Mouse (Mus musculus) brown adipose tissue, adult 24 weeks (tissue): Measurements from ENCODE around the gene Arid5b. TPM values are rescaled to one million over a fixed set of nuclear protein-coding genes. Genes with fewer than 3 reads are reported as not detected.

Source experiments
- H3K27ac ChIP-seq: fragments of 200-500 bp; replicated peaks from 2 replicates; pipeline ENCODE4 v1.5.1; 2012; ENCODE audit warnings: low read depth, mild to moderate bottlenecking, low read length
- H3K4me1 ChIP-seq: fragments of 200-500 bp; 2 replicates; pipeline ENCODE4 v1.6.1; 2012; ENCODE audit warnings: low read length, mixed read lengths; ENCODE audit not compliant: control insufficient read depth, insufficient read depth, insufficient read length
- H3K4me3 ChIP-seq: fragments of 200-500 bp; 2 replicates; pipeline ENCODE4 v1.5.1; 2012; ENCODE audit warnings: low read depth, mild to moderate bottlenecking, low read length, moderate library complexity; ENCODE audit not compliant: insufficient read depth
- polyA plus RNA-seq: library from polyadenylated mRNA; stranded (reverse); fragments of >200 nt; gene quantifications from 2 replicates; pipeline ENCODE4 v1.2.4, GENCODE M21; 2012; ENCODE audit not compliant: missing spikeins, insufficient read depth, insufficient read length

Gene Arid5b
- 5.0 and 8.5 TPM in 2 replicates for polyA plus RNA-seq

DNA sequence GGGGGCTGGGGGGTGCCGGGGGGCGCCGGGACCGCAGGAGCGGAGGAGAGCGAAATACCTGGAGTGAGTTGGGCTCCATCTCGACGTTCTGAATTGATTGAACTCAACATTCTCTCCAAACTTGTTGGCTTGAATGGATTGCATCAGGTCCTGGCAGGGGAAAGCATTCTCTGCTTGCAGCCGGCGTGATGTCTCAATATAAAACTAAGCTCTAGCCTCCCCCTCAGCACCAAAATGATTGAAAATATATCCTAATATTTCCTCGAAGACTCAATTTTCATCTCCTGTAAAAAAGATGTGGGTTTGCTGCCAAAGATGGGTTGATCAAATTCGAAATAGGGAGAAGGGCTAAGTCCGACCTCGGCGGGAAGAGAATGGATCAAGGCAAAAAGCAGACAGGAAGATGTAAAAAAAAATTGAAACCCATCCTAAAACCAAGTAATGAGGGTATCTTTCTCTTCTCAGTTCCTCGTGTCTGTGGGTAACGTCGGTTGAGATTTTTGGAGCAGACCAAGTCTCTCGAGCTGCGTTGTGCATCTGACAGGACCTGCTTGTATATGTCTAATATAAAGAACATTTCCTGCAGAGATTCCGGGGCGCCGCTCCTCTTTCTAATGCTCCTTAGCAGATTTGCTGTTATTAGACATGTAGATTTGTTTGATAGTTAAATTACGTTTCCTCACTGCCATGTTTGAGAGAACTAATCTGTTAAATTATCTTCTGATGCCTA, at the start of gene Arid5b:
Arid5b (minus strand) TSS at position 109 of the 730 bp plus-strand sequence.
- Histone ChIP-seq H3K4me3 (peak within 1 kb of the TSS; percentile 99), H3K27ac (peak within 1 kb of the TSS; percentile 89), H3K4me1 (no peaks in the 10 kb centered on the region)

DNA sequence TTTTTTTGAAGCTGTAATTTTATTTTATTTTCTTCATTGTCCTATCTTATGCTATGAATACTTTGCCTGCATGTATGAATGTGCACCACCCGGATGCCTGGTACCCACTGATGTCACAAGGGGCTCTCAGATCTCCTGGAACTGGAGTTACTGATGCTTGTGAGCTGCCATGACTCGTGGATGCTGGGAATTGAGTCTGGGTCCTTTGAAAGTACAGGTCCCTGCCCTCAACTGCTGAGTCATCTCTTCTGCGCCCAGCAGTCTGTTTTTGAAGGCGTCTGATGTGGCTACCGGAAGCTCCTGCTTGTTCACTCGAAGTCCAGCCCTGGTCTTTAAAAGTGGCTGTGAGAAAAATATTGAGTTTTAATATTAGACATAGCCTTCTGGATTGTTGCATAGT, 46.8 kb upstream of the Arid5b start:
- H3K4me1 ChIP-seq, result no peaks in the 10 kb centered on the region
- H3K27ac ChIP-seq, result no peak overlapping the region
- no peak overlapping the region for H3K4me3 ChIP-seq

DNA sequence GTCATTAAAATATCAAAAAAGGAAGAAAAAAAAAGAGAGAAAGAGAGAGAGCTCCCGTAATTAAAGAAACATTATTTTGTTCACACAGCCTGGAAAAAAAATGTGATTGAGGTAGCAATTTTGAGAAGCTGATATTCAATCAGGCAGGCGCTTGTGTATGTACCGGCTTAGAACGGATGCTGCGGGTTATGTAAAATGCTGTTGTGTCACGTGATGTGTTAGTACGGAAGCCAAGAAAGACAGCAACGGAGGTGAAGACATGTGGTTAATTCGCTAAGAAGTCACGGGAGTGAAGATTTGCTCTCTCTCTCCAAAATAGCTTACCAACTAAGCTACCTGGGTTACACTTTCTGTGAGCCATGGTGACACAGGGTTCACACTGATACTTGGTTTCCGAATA, 45.5 kb upstream of the Arid5b start:
- no peak overlapping the region for H3K27ac ChIP-seq
- H3K4me1 ChIP-seq, result no peaks in the 10 kb centered on the region
- no peak overlapping the region for H3K4me3 ChIP-seq

GRCm38 (mm10) chr10:68323167-68323566, 44.6 kb upstream of the Arid5b start:
- H3K4me3 ChIP-seq, result no peak overlapping the region
- H3K27ac ChIP-seq, result no peak overlapping the region
- H3K4me1 ChIP-seq, result no peaks in the 10 kb centered on the region

- H3K4me3 ChIP-seq, result no peak overlapping the region
- H3K27ac ChIP-seq, result no peak overlapping the region
- no peaks in the 10 kb centered on the region for H3K4me1 ChIP-seq
Measured at GRCm38 (mm10) chr10:68320986-68321385, 42.4 kb upstream of the Arid5b start.

DNA sequence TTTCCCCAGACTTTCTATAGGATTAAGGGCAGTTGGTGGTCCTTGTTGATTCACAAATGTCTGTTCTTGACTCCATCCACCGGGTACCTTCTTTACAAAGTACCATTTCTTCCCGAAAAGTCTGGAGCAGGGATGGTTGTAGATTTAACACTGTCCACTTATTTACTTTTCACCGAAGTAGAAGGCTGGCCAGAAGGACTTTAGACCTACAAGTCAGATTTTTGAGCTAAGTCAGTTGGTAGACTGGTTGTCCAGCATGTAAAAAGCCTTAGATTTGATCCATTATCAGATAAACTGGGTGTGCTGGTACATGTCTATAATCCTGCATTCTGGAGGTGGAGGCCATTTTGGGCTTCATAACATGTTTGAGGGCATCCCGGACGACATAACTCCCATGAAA, 42.0 kb upstream of the Arid5b start:
- H3K4me3 ChIP-seq, result no peak overlapping the region
- no peaks in the 10 kb centered on the region for H3K4me1 ChIP-seq
- no peak overlapping the region for H3K27ac ChIP-seq

DNA sequence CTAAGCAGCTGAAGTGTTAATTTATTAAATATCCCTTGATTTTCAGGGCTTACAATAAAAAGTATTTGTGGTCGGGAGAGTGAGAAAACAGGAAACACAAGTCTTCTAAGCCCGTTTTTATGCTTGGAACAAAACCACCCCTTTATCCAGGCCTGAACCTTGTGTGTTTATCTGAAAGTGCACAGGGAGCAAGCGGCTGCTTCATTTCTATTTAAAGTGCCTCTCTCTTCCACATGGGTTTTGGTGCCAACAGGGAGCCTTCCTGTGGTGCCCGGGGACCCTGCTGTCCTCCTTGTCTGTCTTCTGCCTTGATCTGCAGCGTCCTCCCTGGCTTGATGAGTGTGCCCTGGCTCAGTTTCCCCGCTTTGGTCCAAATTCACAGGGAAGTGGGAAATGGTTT, 40.9 kb upstream of the Arid5b start:
- H3K27ac ChIP-seq, result no peak overlapping the region
- no peak overlapping the region for H3K4me3 ChIP-seq
- H3K4me1 ChIP-seq, result no peaks in the 10 kb centered on the region

- no peak overlapping the region for H3K4me3 ChIP-seq
- no peak overlapping the region for H3K27ac ChIP-seq
- H3K4me1 ChIP-seq, result no peaks in the 10 kb centered on the region
Measured at GRCm38 (mm10) chr10:68318438-68318979, 40.0 kb upstream of the Arid5b start.

DNA sequence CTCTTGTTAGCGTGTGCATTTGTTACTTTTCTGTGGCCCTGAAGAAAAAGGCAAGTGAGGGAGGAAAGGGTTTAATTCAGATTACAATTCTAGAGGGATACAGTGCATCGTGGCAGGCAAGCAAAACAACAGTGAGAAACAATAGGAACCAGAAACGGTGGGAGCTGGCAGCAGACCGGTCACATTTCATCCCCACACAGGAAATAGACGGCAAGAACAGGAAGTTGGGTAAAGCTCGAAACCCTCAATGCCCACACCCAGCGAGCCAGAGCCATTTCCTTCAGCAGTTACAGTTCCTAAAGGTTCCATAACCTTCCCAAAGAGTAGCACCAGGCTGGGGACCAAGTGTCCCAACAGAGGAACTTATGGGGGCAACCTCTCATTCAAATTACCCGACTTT, 34.2 kb upstream of the Arid5b start:
- Histone ChIP-seq H3K27ac (no peak overlapping the region), H3K4me1 (no peaks in the 10 kb centered on the region), H3K4me3 (no peak overlapping the region)

GRCm38 (mm10) chr10:68301013-68301412, 22.5 kb upstream of the Arid5b start:
- no peaks in the 10 kb centered on the region for H3K4me1 ChIP-seq
- no peak overlapping the region for H3K27ac ChIP-seq
- H3K4me3 ChIP-seq, result no peak overlapping the region

DNA sequence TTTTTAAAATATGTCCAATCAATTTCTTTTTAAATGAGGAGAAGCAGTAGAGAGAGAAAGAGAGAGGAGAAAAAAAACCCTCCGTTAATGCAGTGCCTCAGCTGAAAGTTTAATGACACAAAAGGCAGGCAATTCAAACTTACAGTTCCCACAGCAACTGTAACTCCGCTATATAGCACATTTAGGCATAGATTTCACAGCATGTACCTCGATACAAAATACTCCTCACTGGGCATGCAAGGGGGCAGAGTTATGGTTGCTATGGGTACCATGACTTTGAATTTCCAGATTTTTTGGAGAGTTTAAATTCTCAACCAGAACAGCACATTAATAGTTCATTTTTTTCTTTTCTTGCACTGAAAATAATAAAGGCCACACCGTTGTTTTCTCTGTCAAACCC, 10.9 kb upstream of the Arid5b start:
- Histone ChIP-seq H3K27ac (no peak overlapping the region), H3K4me3 (no peak overlapping the region), H3K4me1 (no peaks in the 10 kb centered on the region)

DNA sequence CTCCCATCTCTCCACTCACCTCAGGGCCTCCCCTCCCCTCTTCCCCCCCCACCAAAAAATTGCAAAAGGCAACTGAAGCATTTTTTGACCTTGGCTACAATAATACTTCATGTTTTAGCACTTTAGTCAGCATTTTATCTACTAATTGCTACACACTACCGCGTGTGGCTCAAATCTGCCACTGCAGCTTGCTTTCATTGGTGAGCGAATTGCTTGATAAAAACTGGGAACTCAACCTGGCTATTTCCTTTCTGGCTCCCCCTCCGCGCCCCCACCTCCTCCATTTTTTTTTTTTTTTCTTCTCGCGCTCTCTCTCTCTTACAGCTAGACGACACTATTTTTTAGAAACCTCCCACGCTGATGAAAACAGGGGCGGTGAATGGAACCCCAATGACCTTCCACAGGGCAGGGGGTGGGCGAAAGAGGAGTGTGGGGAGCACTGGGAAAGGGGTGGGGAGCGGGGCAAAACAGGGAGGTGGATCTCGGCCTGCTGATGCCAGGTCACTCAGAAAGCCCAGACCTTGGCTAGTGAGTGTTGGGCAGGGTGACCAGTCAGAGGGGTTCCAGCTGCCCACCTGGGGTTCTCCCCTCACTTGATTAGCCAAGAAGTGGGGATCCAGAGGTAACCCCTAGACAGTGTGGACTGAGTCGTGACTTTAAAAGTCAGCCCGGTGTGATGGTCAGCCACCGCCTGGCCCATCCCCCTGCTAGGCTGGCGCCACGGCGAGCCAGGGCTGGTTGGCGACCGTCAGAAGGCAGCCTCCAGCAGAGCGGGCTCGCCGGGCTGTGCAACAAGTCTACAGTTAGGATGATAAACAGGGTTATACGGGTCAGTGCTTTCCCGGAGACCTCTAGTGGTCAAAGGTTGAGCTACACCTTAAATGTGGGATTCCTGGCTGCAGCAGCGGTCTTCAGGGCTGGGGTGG, 4.2 kb upstream of the Arid5b start:
- H3K4me1 ChIP-seq, result no peaks in the 10 kb centered on the region
- peak overlapping the region; percentile 59 for H3K4me3 ChIP-seq
- peak overlapping the region; percentile 70 for H3K27ac ChIP-seq

DNA sequence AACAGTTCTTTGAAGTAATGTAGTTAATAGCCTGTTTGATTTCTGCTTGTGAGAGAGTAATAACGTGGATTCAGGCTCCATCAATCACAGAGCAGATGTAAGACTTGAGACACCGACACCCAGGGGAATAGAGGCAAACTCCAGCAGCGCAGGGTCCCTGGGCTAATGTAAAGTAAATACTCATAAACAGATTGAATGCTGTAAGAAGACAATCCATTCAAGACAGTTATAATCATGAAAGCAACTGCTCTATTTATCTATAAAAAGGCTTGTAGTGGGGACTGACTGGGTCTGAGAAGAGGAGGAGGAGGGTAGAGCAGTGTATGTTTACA, 3.2 kb upstream of the Arid5b start:
- no peak overlapping the region for H3K4me3 ChIP-seq

DNA sequence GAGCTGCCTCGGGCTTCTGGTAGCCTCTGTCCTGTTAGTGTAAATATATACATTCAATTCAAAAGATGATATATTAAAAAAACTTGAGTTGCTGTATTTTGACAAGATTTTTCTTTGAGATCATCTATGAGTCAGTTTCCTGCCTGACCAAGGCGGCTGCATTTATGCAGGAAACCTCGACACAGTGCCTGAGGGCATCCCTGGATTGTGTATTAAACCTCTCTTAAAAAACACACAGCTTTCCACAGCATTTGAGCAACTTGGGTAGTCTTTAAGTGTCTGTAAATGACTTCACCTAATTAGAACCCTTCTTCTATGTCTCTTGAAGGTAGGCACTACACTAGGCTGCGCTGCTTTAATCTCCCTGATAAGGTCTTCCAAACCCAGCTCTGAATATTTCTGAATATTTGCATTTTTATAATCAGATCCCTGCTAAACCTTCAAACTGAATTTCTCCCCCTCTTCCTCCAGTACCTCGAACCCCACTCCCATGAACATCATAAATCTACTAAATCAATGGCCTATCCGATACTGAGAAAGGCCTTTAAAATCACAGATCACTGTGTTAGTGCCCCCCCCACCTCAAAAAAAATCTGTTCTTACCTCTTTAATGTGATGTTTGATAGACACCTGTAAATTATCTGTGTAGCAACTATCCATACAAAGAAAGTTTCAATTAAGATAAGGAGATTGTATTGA, 2.7 kb upstream of the Arid5b start:
- Histone ChIP-seq H3K4me1 (no peaks in the 10 kb centered on the region), H3K4me3 (no peak overlapping the region), H3K27ac (no peak overlapping the region)

More for the DNA sequence above, 3.2 kb upstream of the Arid5b start:
- Histone ChIP-seq H3K27ac (no peak overlapping the region), H3K4me1 (no peaks in the 10 kb centered on the region)
